Mouse (Mus musculus): Measurements from ENCODE around the gene Cyp2c39. TPM values are rescaled to one million over a fixed set of nuclear protein-coding genes. Genes with fewer than 3 reads are reported as not detected.

Cyp2c39 gene
- polyA plus RNA-seq (2014; fragmentation: Illumina TruSeq; extraction: RNeasy Lipid Tissue Mini Kit (QIAGEN cat#74804); ENCODE audit: low read depth, low replicate concordance), result not detected

GRCm38 (mm10) chr19:39510534-39510933, at the start of gene Cyp2c39:
Gene Cyp2c39 (plus strand): TSS chr19:39510862.

DNA sequence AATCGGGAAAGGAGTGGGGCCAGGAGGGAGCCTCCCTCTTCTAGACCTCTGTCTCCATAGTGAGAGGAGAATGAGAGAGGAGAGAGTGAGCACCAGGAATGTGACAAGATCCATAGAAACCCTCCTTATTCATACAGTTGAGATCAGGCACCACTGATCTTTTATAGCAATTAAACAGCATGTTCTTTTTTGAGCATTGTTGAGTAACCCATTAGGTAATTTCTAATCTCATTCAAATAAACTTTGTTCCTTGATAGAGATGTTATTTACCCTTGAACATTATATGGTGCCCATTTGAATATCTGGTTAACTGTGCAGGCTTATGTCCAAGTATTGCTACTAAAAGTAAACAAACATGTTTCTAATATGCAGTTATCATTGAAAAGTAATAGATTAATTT, 47.7 kb upstream of the Cyp2c39 start, which contains the start of gene Cyp2c38:
Gene Cyp2c38, minus strand, starts transcription at position 135 of the 400 bp plus-strand sequence.

Other genes with a start within 250 kb of the Cyp2c39 start
- not detected for gene Cyp2c29, start 241.5 kb upstream of the Cyp2c39 start, polyA plus RNA-seq (2014; fragmentation: Illumina TruSeq; extraction: RNeasy Lipid Tissue Mini Kit (QIAGEN cat#74804); ENCODE audit: low read depth, low replicate concordance)
- gene Cyp2c38, start 47.8 kb upstream of the Cyp2c39 start, polyA plus RNA-seq (2014; fragmentation: Illumina TruSeq; extraction: RNeasy Lipid Tissue Mini Kit (QIAGEN cat#74804); ENCODE audit: low read depth, low replicate concordance), result not detected
- not detected for gene Cyp2c67, start 138.2 kb downstream of the Cyp2c39 start, polyA plus RNA-seq (2014; fragmentation: Illumina TruSeq; extraction: RNeasy Lipid Tissue Mini Kit (QIAGEN cat#74804); ENCODE audit: low read depth, low replicate concordance)
- not detected for gene Cyp2c68, start 230.2 kb downstream of the Cyp2c39 start, polyA plus RNA-seq (2014; fragmentation: Illumina TruSeq; extraction: RNeasy Lipid Tissue Mini Kit (QIAGEN cat#74804); ENCODE audit: low read depth, low replicate concordance)

All from adrenal gland, adult 10 weeks (tissue).